Mouse (Mus musculus) megakaryocyte, embryonic 14.5 days (primary cell): Measurements from ENCODE around the gene Orm1.

Source experiments
- FLI1 ChIP-seq: IDR thresholded peaks from 2 replicates; pipeline ENCODE4 v1.6.1; 2012; ENCODE audit warnings: low read length, inconsistent platforms, mixed read lengths
- GATA1 ChIP-seq: IDR thresholded peaks from 3 replicates; pipeline ENCODE4 v1.6.1; 2012; ENCODE audit warnings: mixed read lengths, low read length, inconsistent platforms, borderline replicate concordance

DNA sequence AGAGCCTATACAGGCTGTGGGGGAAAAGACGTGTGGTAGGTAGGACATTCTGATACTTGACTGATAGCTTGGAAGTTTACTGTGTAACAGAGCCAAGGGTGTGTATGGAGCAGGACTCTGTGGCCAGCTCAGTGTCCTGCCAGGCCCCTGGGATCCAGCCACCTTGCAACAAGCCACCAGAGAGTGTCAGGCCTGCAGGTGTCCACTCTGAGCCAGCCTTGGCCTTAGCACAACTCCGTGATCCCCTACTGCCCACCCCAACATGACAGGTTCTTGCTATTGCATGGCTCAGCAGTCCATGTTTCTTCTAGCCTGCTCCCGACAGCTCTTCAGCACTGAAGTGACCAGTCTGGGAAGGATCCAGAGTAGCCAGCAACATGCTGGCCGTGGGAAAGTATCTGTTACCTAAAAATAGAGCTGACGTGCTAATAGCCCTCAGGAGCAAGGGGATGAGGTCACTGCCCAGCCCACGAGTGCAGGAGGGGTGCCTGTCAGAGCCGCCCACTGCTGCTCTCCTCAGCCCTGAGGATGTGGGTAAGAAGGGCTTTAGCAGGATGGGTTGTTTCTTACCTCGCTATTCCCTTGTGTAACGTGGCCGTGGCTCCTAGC lies 34.0 kb upstream of the Orm1 start:
- TF ChIP-seq GATA1: no peak
- TF ChIP-seq FLI1: no peak
